Mouse (Mus musculus): ENCODE results near the gene Pibf1. TPM values are rescaled to one million over a fixed set of nuclear protein-coding genes. Genes with fewer than 3 reads are reported as not detected.

Gene Pibf1
- polyA plus RNA-seq, 1 experiment from 2014 or later: 15.9 TPM

GRCm38 (mm10) chr14:99266749-99267148 lies 167.5 kb downstream of the Pibf1 start:
- no peaks in the 10 kb centered on the region for H3K9me3 ChIP-seq (ENCODE audit: control insufficient read depth, low read length)
- ATAC-seq (replicated peaks; ENCODE audit: low FRiP score): no peak
- no peak for DNase-seq (ENCODE audit: low spot score)
- H3K27me3 ChIP-seq (replicated peaks; ENCODE audit: control insufficient read depth, insufficient read depth, low read length): no peaks in the 10 kb centered on the region
- no peaks in the 10 kb centered on the region for H3K36me3 ChIP-seq (ENCODE audit: control insufficient read depth, insufficient read depth, low read length)
- H3K4me2 ChIP-seq: no peak overlapping the region
- H3K4me1 ChIP-seq (replicated peaks; ENCODE audit: control insufficient read depth, insufficient read depth, low read length): no peaks in the 10 kb centered on the region
- H3K4me3 ChIP-seq (ENCODE audit: low read depth, low read length): no peak overlapping the region
- no peak overlapping the region for H3K27ac ChIP-seq (ENCODE audit: low read depth, low read length)
- WGBS: 80% methylated on average over 5 of the region's 5 CpGs
- no peak overlapping the region for H3K9ac ChIP-seq (ENCODE audit: low read depth, low read length)

- no peak overlapping the region for H3K27ac ChIP-seq (ENCODE audit: low read depth, low read length)
- H3K4me2 ChIP-seq: no peak overlapping the region
- H3K4me1 ChIP-seq (replicated peaks; ENCODE audit: control insufficient read depth, insufficient read depth, low read length): no peaks in the 10 kb centered on the region
- H3K9ac ChIP-seq (ENCODE audit: low read depth, low read length): no peak overlapping the region
- ATAC-seq (replicated peaks; ENCODE audit: low FRiP score) (no peak), DNase-seq (ENCODE audit: low spot score) (no peak)
- H3K36me3 ChIP-seq (ENCODE audit: control insufficient read depth, insufficient read depth, low read length): no peaks in the 10 kb centered on the region
- H3K27me3 ChIP-seq (replicated peaks; ENCODE audit: control insufficient read depth, insufficient read depth, low read length): no peaks in the 10 kb centered on the region
- 68% methylated on average over 2 of the region's 2 CpGs for WGBS
- no peak overlapping the region for H3K4me3 ChIP-seq (ENCODE audit: low read depth, low read length)
- no peaks in the 10 kb centered on the region for H3K9me3 ChIP-seq (ENCODE audit: control insufficient read depth, low read length)
Observed at GRCm38 (mm10) chr14:99274056-99274455, 174.8 kb downstream of the Pibf1 start.

DNA sequence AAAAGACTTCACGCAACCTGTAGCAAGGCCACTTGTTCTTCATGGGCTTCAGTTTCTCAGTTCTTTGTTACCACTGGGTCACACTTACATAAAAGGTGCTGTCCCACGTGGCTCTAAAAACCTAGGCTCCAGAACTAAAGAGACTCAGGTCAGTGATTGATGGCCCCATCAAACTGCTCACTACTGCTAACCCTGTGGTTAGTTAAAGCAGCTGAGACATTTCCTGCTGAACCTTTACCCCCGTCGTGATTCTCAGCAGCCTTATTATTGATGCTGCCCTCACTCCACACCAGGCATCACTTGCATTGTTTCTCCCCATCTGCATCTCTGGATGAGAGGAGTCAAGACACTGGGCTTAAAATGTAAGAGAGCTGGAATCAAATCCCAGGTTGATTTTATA lies 176.6 kb downstream of the Pibf1 start:
- Histone ChIP-seq H3K4me1 (replicated peaks; ENCODE audit: control insufficient read depth, insufficient read depth, low read length) (no peaks in the 10 kb centered on the region), H3K9me3 (ENCODE audit: control insufficient read depth, low read length) (no peaks in the 10 kb centered on the region), H3K9ac (ENCODE audit: low read depth, low read length) (no peak overlapping the region), H3K27ac (ENCODE audit: low read depth, low read length) (no peak overlapping the region), H3K4me2 (no peak overlapping the region), H3K36me3 (ENCODE audit: control insufficient read depth, insufficient read depth, low read length) (no peaks in the 10 kb centered on the region), H3K4me3 (ENCODE audit: low read depth, low read length) (no peak overlapping the region), H3K27me3 (replicated peaks; ENCODE audit: control insufficient read depth, insufficient read depth, low read length) (no peaks in the 10 kb centered on the region)
- 32% methylated on average over 4 of the region's 4 CpGs for WGBS
- DNase-seq (ENCODE audit: low spot score) (no peak), ATAC-seq (replicated peaks; ENCODE audit: low FRiP score) (no peak)

- Histone ChIP-seq H3K27me3 (replicated peaks; ENCODE audit: control insufficient read depth, insufficient read depth, low read length) (no peaks in the 10 kb centered on the region), H3K4me2 (no peak overlapping the region), H3K4me1 (replicated peaks; ENCODE audit: control insufficient read depth, insufficient read depth, low read length) (no peaks in the 10 kb centered on the region), H3K4me3 (ENCODE audit: low read depth, low read length) (no peak overlapping the region), H3K36me3 (ENCODE audit: control insufficient read depth, insufficient read depth, low read length) (no peaks in the 10 kb centered on the region), H3K9ac (ENCODE audit: low read depth, low read length) (no peak overlapping the region), H3K27ac (ENCODE audit: low read depth, low read length) (no peak overlapping the region), H3K9me3 (ENCODE audit: control insufficient read depth, low read length) (no peaks in the 10 kb centered on the region)
- no peak for ATAC-seq (replicated peaks; ENCODE audit: low FRiP score)
- DNase-seq (ENCODE audit: low spot score): no peak
- 47% methylated on average over 9 of the region's 9 CpGs for WGBS
Observed at GRCm38 (mm10) chr14:99278312-99278711, 179.1 kb downstream of the Pibf1 start.

- Histone ChIP-seq H3K4me2 (no peak overlapping the region), H3K36me3 (ENCODE audit: control insufficient read depth, insufficient read depth, low read length) (no peaks in the 10 kb centered on the region), H3K9me3 (ENCODE audit: control insufficient read depth, low read length) (no peaks in the 10 kb centered on the region), H3K4me3 (ENCODE audit: low read depth, low read length) (no peak overlapping the region), H3K27ac (ENCODE audit: low read depth, low read length) (no peak overlapping the region), H3K27me3 (replicated peaks; ENCODE audit: control insufficient read depth, insufficient read depth, low read length) (no peaks in the 10 kb centered on the region), H3K9ac (ENCODE audit: low read depth, low read length) (no peak overlapping the region), H3K4me1 (replicated peaks; ENCODE audit: control insufficient read depth, insufficient read depth, low read length) (no peaks in the 10 kb centered on the region)
- DNase-seq (ENCODE audit: low spot score): no peak
- WGBS: 41% methylated on average over 12 of the region's 12 CpGs
- ATAC-seq (replicated peaks; ENCODE audit: low FRiP score): no peak
Observed at GRCm38 (mm10) chr14:99278763-99279486, 179.7 kb downstream of the Pibf1 start.

GRCm38 (mm10) chr14:99280399-99280798 lies 181.2 kb downstream of the Pibf1 start:
- H3K9me3 ChIP-seq (ENCODE audit: control insufficient read depth, low read length): no peaks in the 10 kb centered on the region

GRCm38 (mm10) chr14:99280825-99281433 lies 181.7 kb downstream of the Pibf1 start:
- no peak overlapping the region for H3K9ac ChIP-seq (ENCODE audit: low read depth, low read length)
- WGBS: 60% methylated on average over 5 of the region's 5 CpGs
- no peaks in the 10 kb centered on the region for H3K27me3 ChIP-seq (replicated peaks; ENCODE audit: control insufficient read depth, insufficient read depth, low read length)
- no peak overlapping the region for H3K4me2 ChIP-seq
- no peak overlapping the region for H3K27ac ChIP-seq (ENCODE audit: low read depth, low read length)
- no peaks in the 10 kb centered on the region for H3K9me3 ChIP-seq (ENCODE audit: control insufficient read depth, low read length)
- no peak overlapping the region for H3K4me3 ChIP-seq (ENCODE audit: low read depth, low read length)
- no peak for ATAC-seq (replicated peaks; ENCODE audit: low FRiP score)
- DNase-seq (ENCODE audit: low spot score): no peak
- no peaks in the 10 kb centered on the region for H3K4me1 ChIP-seq (replicated peaks; ENCODE audit: control insufficient read depth, insufficient read depth, low read length)
- no peaks in the 10 kb centered on the region for H3K36me3 ChIP-seq (ENCODE audit: control insufficient read depth, insufficient read depth, low read length)

More at GRCm38 (mm10) chr14:99280399-99280798, 181.2 kb downstream of the Pibf1 start:
- no peak overlapping the region for H3K4me3 ChIP-seq (ENCODE audit: low read depth, low read length)
- H3K9ac ChIP-seq (ENCODE audit: low read depth, low read length): no peak overlapping the region
- no peak overlapping the region for H3K4me2 ChIP-seq
- no peaks in the 10 kb centered on the region for H3K36me3 ChIP-seq (ENCODE audit: control insufficient read depth, insufficient read depth, low read length)
- 68% methylated on average over 5 of the region's 5 CpGs for WGBS
- DNase-seq (ENCODE audit: low spot score) (no peak), ATAC-seq (replicated peaks; ENCODE audit: low FRiP score) (no peak)
- H3K27me3 ChIP-seq (replicated peaks; ENCODE audit: control insufficient read depth, insufficient read depth, low read length): no peaks in the 10 kb centered on the region
- no peak overlapping the region for H3K27ac ChIP-seq (ENCODE audit: low read depth, low read length)
- no peaks in the 10 kb centered on the region for H3K4me1 ChIP-seq (replicated peaks; ENCODE audit: control insufficient read depth, insufficient read depth, low read length)

GRCm38 (mm10) chr14:99285486-99285885 lies 186.3 kb downstream of the Pibf1 start:
- 0 out of 2 replicates have a peak, but pooled peaks have one; percentile 26 for ATAC-seq (replicated peaks; ENCODE audit: low FRiP score)
- 77% methylated on average over 4 of the region's 4 CpGs for WGBS

GRCm38 (mm10) chr14:99292176-99292575 lies 193.0 kb downstream of the Pibf1 start:
- Histone ChIP-seq H3K4me3 (ENCODE audit: low read depth, low read length) (no peak overlapping the region), H3K9ac (ENCODE audit: low read depth, low read length) (no peak overlapping the region), H3K9me3 (ENCODE audit: control insufficient read depth, low read length) (no peaks in the 10 kb centered on the region), H3K27me3 (replicated peaks; ENCODE audit: control insufficient read depth, insufficient read depth, low read length) (no peaks in the 10 kb centered on the region), H3K4me2 (no peak overlapping the region), H3K4me1 (replicated peaks; ENCODE audit: control insufficient read depth, insufficient read depth, low read length) (no peaks in the 10 kb centered on the region), H3K36me3 (ENCODE audit: control insufficient read depth, insufficient read depth, low read length) (no peaks in the 10 kb centered on the region), H3K27ac (ENCODE audit: low read depth, low read length) (no peak overlapping the region)
- 93% methylated on average over 5 of the region's 5 CpGs for WGBS
- ATAC-seq (replicated peaks; ENCODE audit: low FRiP score): no peak
- no peak for DNase-seq (ENCODE audit: low spot score)

More at GRCm38 (mm10) chr14:99285486-99285885, 186.3 kb downstream of the Pibf1 start:
- Histone ChIP-seq H3K27me3 (replicated peaks; ENCODE audit: control insufficient read depth, insufficient read depth, low read length) (no peaks in the 10 kb centered on the region), H3K9me3 (ENCODE audit: control insufficient read depth, low read length) (no peaks in the 10 kb centered on the region), H3K4me3 (ENCODE audit: low read depth, low read length) (no peak overlapping the region), H3K36me3 (ENCODE audit: control insufficient read depth, insufficient read depth, low read length) (no peaks in the 10 kb centered on the region), H3K27ac (ENCODE audit: low read depth, low read length) (no peak overlapping the region), H3K4me2 (no peak overlapping the region), H3K9ac (ENCODE audit: low read depth, low read length) (no peak overlapping the region), H3K4me1 (replicated peaks; ENCODE audit: control insufficient read depth, insufficient read depth, low read length) (no peaks in the 10 kb centered on the region)
- DNase-seq (ENCODE audit: low spot score): no peak

All from liver, embryonic 11.5 days (tissue).